Mouse (Mus musculus): Measurements from ENCODE around the gene Msh5. TPM values are rescaled to one million over a fixed set of nuclear protein-coding genes. Genes with fewer than 3 reads are reported as not detected.

Gene Msh5
- total and polyA plus RNA-seq, 3 experiments = 26.3 to 29.0 TPM; not detected in 1

GRCm38 (mm10) chr17:35032323-35032870, 14.1 kb downstream of the Msh5 start:
- no peak overlapping the region for H3K4me3 ChIP-seq (ENCODE audit: control insufficient read depth in 1 of 2, insufficient read depth in 1 of 2, low read depth in 2 of 2, low read length in 2 of 2)
- no peak for DNase-seq (ENCODE audit: low read depth, low spot score)
- H3K9me3 ChIP-seq (replicated peaks; ENCODE audit: insufficient read depth, low read length) = no peaks in the 10 kb centered on the region
- TF ChIP-seq ZNF384 (IDR thresholded peaks at IDR 0.05; ENCODE audit: low read depth, low read length) (no peak), MAFK (IDR thresholded peaks at IDR 0.05; ENCODE audit: borderline replicate concordance, low read depth, low read length) (no peak), MAX (IDR thresholded peaks at IDR 0.05; ENCODE audit: low read length) (no peak), USF2 (IDR thresholded peaks at IDR 0.05; ENCODE audit: borderline replicate concordance in 1 of 2, insufficient read depth in 1 of 2, low read depth in 1 of 2, low read length in 2 of 2) (no peak), TCF12 (IDR thresholded peaks at IDR 0.05; ENCODE audit: low read depth, low read length) (no peak), EP300 (IDR thresholded peaks at IDR 0.05; ENCODE audit: low read depth in 1 of 2, low read length in 2 of 2) (no peak), TAL1 (IDR thresholded peaks at IDR 0.05; ENCODE audit: low read length) (no peak), ETS1 (IDR thresholded peaks at IDR 0.05; ENCODE audit: low read depth, low read length) (no peak), BHLHE40 (IDR thresholded peaks at IDR 0.05; ENCODE audit: borderline replicate concordance, low read depth, low read length) (no peak), UBTF (IDR thresholded peaks at IDR 0.05; ENCODE audit: borderline replicate concordance, insufficient read depth, low read depth, low read length) (no peak), E2F4 (IDR thresholded peaks at IDR 0.05; ENCODE audit: borderline replicate concordance, low read depth, low read length) (no peak), NELFE (IDR thresholded peaks at IDR 0.05; ENCODE audit: low read depth, low read length) (no peak), GABPA (IDR thresholded peaks at IDR 0.05; ENCODE audit: low read depth, low read length) (no peak), RAD21 (IDR thresholded peaks at IDR 0.05; ENCODE audit: low read depth, low read length) (no peak), MYC (IDR thresholded peaks at IDR 0.05; ENCODE audit: low read depth, low read length) (no peak), TBP (IDR thresholded peaks at IDR 0.05; ENCODE audit: low read depth, low read length) (no peak), MXI1 (IDR thresholded peaks at IDR 0.05; ENCODE audit: low read depth, low read length) (no peak)
- no peak overlapping the region for H3K9ac ChIP-seq (ENCODE audit: control insufficient read depth, low read depth, low read length, poor library complexity, severe bottlenecking)
- peaks cover 2% of the 10 kb centered on the region for H3K79me2 ChIP-seq (ENCODE audit: control insufficient read depth, insufficient read depth, low read length, poor library complexity)
- H3K27me3 ChIP-seq (ENCODE audit: control insufficient read depth in 1 of 2, insufficient read depth in 2 of 2, low read length in 2 of 2) = no peaks in the 10 kb centered on the region
- peaks cover 3 to 12% of the 10 kb centered on the region in 2 experiments; a peak in 2 of 4 replicates for H3K4me1 ChIP-seq (ENCODE audit: control insufficient read depth in 1 of 2, insufficient read depth in 2 of 2, low read length in 2 of 2)
- H3K36me3 ChIP-seq (ENCODE audit: control insufficient read depth in 1 of 2, insufficient read depth in 2 of 2, low read length in 2 of 2) = peaks cover 0 to 8% of the 10 kb centered on the region in 2 experiments; a peak in 2 of 4 replicates
- H3K27ac ChIP-seq (ENCODE audit: control insufficient read depth, low read depth, low read length) = no peak overlapping the region

- Histone ChIP-seq H3K79me2 (ENCODE audit: control insufficient read depth, insufficient read depth, low read length, poor library complexity) (peaks cover 4% of the 10 kb centered on the region), H3K27me3 (ENCODE audit: control insufficient read depth in 1 of 2, insufficient read depth in 2 of 2, low read length in 2 of 2) (no peaks in the 10 kb centered on the region), H3K9me3 (replicated peaks; ENCODE audit: insufficient read depth, low read length) (no peaks in the 10 kb centered on the region), H3K27ac (ENCODE audit: control insufficient read depth, low read depth, low read length) (no peak overlapping the region), H3K4me1 (ENCODE audit: control insufficient read depth in 1 of 2, insufficient read depth in 2 of 2, low read length in 2 of 2) (peaks cover 3 to 12% of the 10 kb centered on the region in 2 experiments; a peak in 2 of 4 replicates), H3K4me3 (ENCODE audit: control insufficient read depth in 1 of 2, insufficient read depth in 1 of 2, low read depth in 2 of 2, low read length in 2 of 2) (no peak overlapping the region), H3K9ac (ENCODE audit: control insufficient read depth, low read depth, low read length, poor library complexity, severe bottlenecking) (no peak overlapping the region), H3K36me3 (ENCODE audit: control insufficient read depth in 1 of 2, insufficient read depth in 2 of 2, low read length in 2 of 2) (peaks cover 0 to 8% of the 10 kb centered on the region in 2 experiments; a peak in 2 of 4 replicates)
- TF ChIP-seq MYB (IDR thresholded peaks at IDR 0.05; ENCODE audit: low read depth, low read length) (no peak), EP300 (IDR thresholded peaks at IDR 0.05; ENCODE audit: low read depth in 1 of 2, low read length in 2 of 2) (no peak), SMC3 (IDR thresholded peaks at IDR 0.05; ENCODE audit: low read depth, low read length) (no peak), GABPA (IDR thresholded peaks at IDR 0.05; ENCODE audit: low read depth, low read length) (no peak), MEF2A (IDR thresholded peaks at IDR 0.05; ENCODE audit: extremely low read depth, insufficient replicate concordance, low read depth, low read length, poor library complexity, severe bottlenecking) (no peak), E2F4 (IDR thresholded peaks at IDR 0.05; ENCODE audit: borderline replicate concordance, low read depth, low read length) (no peak), CTCF (IDR thresholded peaks at IDR 0.05 in 2 of 3, conservative IDR thresholded peaks at IDR 0.05 in 1 of 3; ENCODE audit: control insufficient read depth in 1 of 3, insufficient read depth in 1 of 3, low read depth in 2 of 3, low read length in 3 of 3, poor library complexity in 1 of 3, severe bottlenecking in 1 of 3) (no peak), USF1 (IDR thresholded peaks at IDR 0.05; ENCODE audit: low read depth, low read length) (no peak), POLR2AphosphoS5 (IDR thresholded peaks at IDR 0.05; ENCODE audit: borderline replicate concordance, low read depth, low read length) (no peak)
- DNase-seq (ENCODE audit: low read depth, low spot score) = no peak
Observed at GRCm38 (mm10) chr17:35031880-35032279, 14.7 kb downstream of the Msh5 start.

All from MEL (cell line).